Comparison of ENCODE assay signal across 17 mouse cellular contexts in genomic region chr1:190107587-190107986, GRCm38 (mm10).
DNase-seq lines count a peak whose midpoint lies in the region; ATAC-seq lines count a peak whose summit lies in the region.
"Had no signal": no experiment of that assay in that cellular context is flagged by ENCODE, and none has a peak within 500 bp of the region (broad histone marks: within the 10 kb centered on the region; RNA-seq: fewer than 3 reads in every experiment).

No protein-coding gene starts in this region.

- DNase-seq in liver, embryonic 11.5 days (ENCODE audit: low spot score): no peak
- no peak for DNase-seq in liver
- DNase-seq in left cerebral cortex, postnatal 36 days (ENCODE audit: low spot score in 2 of 2): no peak
- no peak for DNase-seq in gastrocnemius, adult 18-20 months (ENCODE audit: low spot score)
- DNase-seq: adrenal gland, adult 2 months; adrenal gland, postnatal 25 days; cerebellum, adult 11 months; cerebellum, adult 18-20 months; cerebellum, adult 8-10 months; cerebellum, adult 9-11 months; cerebellum, postnatal 25 days; forebrain, postnatal 0 days had no signal

- H3K4me2 ChIP-seq in liver, embryonic 11.5 days: no peak overlapping the region
- H3K4me2 ChIP-seq in liver, embryonic 16.5 days (ENCODE audit: low read depth, low read length): no peak overlapping the region
- H3K4me2 ChIP-seq: embryonic facial prominence, embryonic 12.5 days; forebrain, embryonic 13.5 days; forebrain, embryonic 15.5 days had no signal

- H3K9me3 ChIP-seq in liver, embryonic 11.5 days (ENCODE audit: control insufficient read depth, low read length): no peaks in the 10 kb centered on the region; the same call in 1 of the 2 replicates
- no peaks in the 10 kb centered on the region for H3K9me3 ChIP-seq in liver, embryonic 16.5 days (replicated peaks; ENCODE audit: control insufficient read depth, low read length)
- H3K9me3 ChIP-seq: forebrain, embryonic 15.5 days had no signal

- WGBS in liver, embryonic 11.5 days: 91% methylated on average over 1 of the region's 1 CpGs
- 70% methylated on average over 1 of the region's 1 CpGs for WGBS in liver, embryonic 16.5 days (ENCODE audit: insufficient replicate concordance)

- H3K4me1 ChIP-seq in liver, embryonic 11.5 days (replicated peaks; ENCODE audit: control insufficient read depth, insufficient read depth, low read length): no peaks in the 10 kb centered on the region
- H3K4me1 ChIP-seq in liver, embryonic 16.5 days (ENCODE audit: control insufficient read depth, low read depth, low read length): no peaks in the 10 kb centered on the region
- H3K4me1 ChIP-seq: embryonic facial prominence, embryonic 12.5 days; forebrain, embryonic 13.5 days; forebrain, embryonic 15.5 days had no signal

- H3K27me3 ChIP-seq in liver, embryonic 11.5 days (replicated peaks; ENCODE audit: control insufficient read depth, insufficient read depth, low read length): no peaks in the 10 kb centered on the region
- no peaks in the 10 kb centered on the region for H3K27me3 ChIP-seq in liver, embryonic 16.5 days (ENCODE audit: control insufficient read depth, insufficient read depth, low read depth, low read length)
- H3K27me3 ChIP-seq: embryonic facial prominence, embryonic 12.5 days; forebrain, embryonic 13.5 days; forebrain, embryonic 15.5 days had no signal

- H3K27ac ChIP-seq in liver, embryonic 11.5 days (ENCODE audit: low read depth, low read length): no peak overlapping the region
- H3K27ac ChIP-seq in liver, embryonic 16.5 days (ENCODE audit: low read length): no peak overlapping the region
- H3K27ac ChIP-seq: embryonic facial prominence, embryonic 10.5 days; embryonic facial prominence, embryonic 12.5 days; forebrain, embryonic 13.5 days; forebrain, embryonic 15.5 days had no signal

- no peaks in the 10 kb centered on the region for H3K36me3 ChIP-seq in liver, embryonic 11.5 days (ENCODE audit: control insufficient read depth, insufficient read depth, low read length)
- no peaks in the 10 kb centered on the region for H3K36me3 ChIP-seq in liver, embryonic 16.5 days (ENCODE audit: control insufficient read depth, insufficient read depth)
- H3K36me3 ChIP-seq: embryonic facial prominence, embryonic 10.5 days; embryonic facial prominence, embryonic 12.5 days; forebrain, embryonic 15.5 days had no signal

- intact Hi-C loops in left cerebral cortex, postnatal 36 days (cut with DNase I): no loop called here

- H3K4me3 ChIP-seq in liver, embryonic 11.5 days (ENCODE audit: low read depth, low read length): no peak overlapping the region
- H3K4me3 ChIP-seq in liver, embryonic 16.5 days (ENCODE audit: low read depth, low read length): no peak overlapping the region
- H3K4me3 ChIP-seq: embryonic facial prominence, embryonic 10.5 days; embryonic facial prominence, embryonic 12.5 days; forebrain, embryonic 13.5 days; forebrain, embryonic 15.5 days had no signal

- ATAC-seq in liver, embryonic 11.5 days (replicated peaks; ENCODE audit: low FRiP score): 0 out of 2 replicates have a peak, but pooled peaks have one; percentile 6
- peak; percentile 45 for ATAC-seq in liver, embryonic 16.5 days (ENCODE audit: low read depth)
- ATAC-seq: forebrain, embryonic 13.5 days; forebrain, embryonic 15.5 days; forebrain, postnatal 0 days had no signal

- no peak overlapping the region for H3K9ac ChIP-seq in liver, embryonic 11.5 days (ENCODE audit: low read depth, low read length)
- H3K9ac ChIP-seq in liver, embryonic 16.5 days (ENCODE audit: low read depth, low read length): no peak overlapping the region
- H3K9ac ChIP-seq: embryonic facial prominence, embryonic 12.5 days; forebrain, embryonic 13.5 days; forebrain, embryonic 15.5 days; forebrain, postnatal 0 days had no signal
